Mouse (Mus musculus) MEL (cell line): ENCODE results near the gene Acot7. TPM values are rescaled to one million over a fixed set of nuclear protein-coding genes. Genes with fewer than 3 reads are reported as not detected.

Source experiments
- DNase-seq: peaks from one replicate; pipeline ENCODE4 v3.0.0; 2011; ENCODE audit warnings: low read depth, low spot score
- H3K27ac ChIP-seq: 2 replicates; pipeline ENCODE4 v1.5.1; 2012; ENCODE audit warnings: low read depth, mild to moderate bottlenecking, control low read depth, low read length, moderate library complexity; ENCODE audit not compliant: control insufficient read depth
- H3K27me3 ChIP-seq, 2 experiments: fragments of 150-350 bp in 1 of 2; sonication (generic) in 1 of 2; 2 replicates each; pipeline ENCODE4 v1.6.1; 2012; ENCODE audit warnings: low read length in 2 of 2, mild to moderate bottlenecking in 2 of 2, improper control_type of control experiment in 1 of 2, moderate library complexity in 1 of 2; ENCODE audit not compliant: insufficient read depth in 2 of 2, control insufficient read depth in 1 of 2
- H3K36me3 ChIP-seq, 2 experiments: 2 replicates each; pipeline ENCODE4 v1.6.1; 2012 to 2014; ENCODE audit warnings: low read length in 2 of 2, improper control_type of control experiment in 1 of 2, inconsistent platforms in 1 of 2, mild to moderate bottlenecking in 1 of 2; ENCODE audit not compliant: insufficient read depth in 2 of 2, control insufficient read depth in 1 of 2
- H3K4me1 ChIP-seq, 2 experiments: fragments of 150-350 bp in 1 of 2; sonication (generic) in 1 of 2; 2 replicates each; pipeline ENCODE4 v1.6.1; 2012; ENCODE audit warnings: low read length in 2 of 2, improper control_type of control experiment in 1 of 2, mild to moderate bottlenecking in 1 of 2; ENCODE audit not compliant: insufficient read depth in 2 of 2, control insufficient read depth in 1 of 2
- H3K4me3 ChIP-seq, 2 experiments: fragments of 150-350 bp in 1 of 2; sonication (generic) in 1 of 2; 2 replicates each; pipeline ENCODE4 v1.5.1; 2012; ENCODE audit warnings: low read depth in 2 of 2, low read length in 2 of 2, mild to moderate bottlenecking in 2 of 2, moderate library complexity in 2 of 2, control low read depth in 1 of 2, improper control_type of control experiment in 1 of 2; ENCODE audit not compliant: control insufficient read depth in 1 of 2, insufficient read depth in 1 of 2
- H3K79me2 ChIP-seq: 2 replicates; pipeline ENCODE4 v1.6.1; 2012; ENCODE audit warnings: mild to moderate bottlenecking, low read length, moderate library complexity; ENCODE audit not compliant: control insufficient read depth, poor library complexity, insufficient read depth
- H3K9ac ChIP-seq: 2 replicates; pipeline ENCODE4 v1.6.1; 2012; ENCODE audit warnings: low read depth, mild to moderate bottlenecking, control low read depth, low read length, moderate library complexity; ENCODE audit not compliant: control insufficient read depth, poor library complexity, severe bottlenecking
- H3K9me3 ChIP-seq: fragments of 150-350 bp; sonication (generic); replicated peaks from 2 replicates; pipeline ENCODE4 v1.6.1; 2012; ENCODE audit warnings: mild to moderate bottlenecking, low read length, improper control_type of control experiment, moderate library complexity; ENCODE audit not compliant: insufficient read depth
- BHLHE40 ChIP-seq: IDR thresholded peaks from 2 replicates; pipeline ENCODE4 v1.6.1; 2012; ENCODE audit warnings: low read depth, mild to moderate bottlenecking, inconsistent platforms, low read length, improper control_type of control experiment, borderline replicate concordance
- CHD1 ChIP-seq: IDR thresholded peaks from 2 replicates; pipeline ENCODE4 v1.6.1; 2012; ENCODE audit warnings: low read depth, mild to moderate bottlenecking, inconsistent platforms, low read length, improper control_type of control experiment
- CHD2 ChIP-seq: IDR thresholded peaks from 2 replicates; pipeline ENCODE4 v1.6.1; 2011; ENCODE audit warnings: low read length, improper control_type of control experiment
- ELF1 ChIP-seq: IDR thresholded peaks from 2 replicates; pipeline ENCODE4 v1.6.1; 2014; ENCODE audit warnings: low read depth, mild to moderate bottlenecking, inconsistent platforms, low read length, improper control_type of control experiment, moderate library complexity
- ETS1 ChIP-seq: IDR thresholded peaks from 2 replicates; pipeline ENCODE4 v1.6.1; 2012; ENCODE audit warnings: low read depth, mild to moderate bottlenecking, inconsistent platforms, low read length, improper control_type of control experiment, moderate library complexity
- GATA1 ChIP-seq: IDR thresholded peaks from 2 replicates; pipeline ENCODE4 v1.6.1; 2011; ENCODE audit warnings: low read depth, low read length, improper control_type of control experiment
- JUND ChIP-seq: IDR thresholded peaks from 2 replicates; pipeline ENCODE4 v1.6.1; 2011; ENCODE audit warnings: low read depth, mild to moderate bottlenecking, improper control_type of control experiment, low read length
- KAT2A ChIP-seq: conservative IDR thresholded peaks from 2 replicates; pipeline ENCODE4 v1.6.1; 2012; ENCODE audit warnings: low read depth, low read length, improper control_type of control experiment, inconsistent platforms
- MAFK ChIP-seq: IDR thresholded peaks from 2 replicates; pipeline ENCODE4 v1.6.1; 2011; ENCODE audit warnings: low read depth, mild to moderate bottlenecking, low read length, improper control_type of control experiment, borderline replicate concordance
- MXI1 ChIP-seq: IDR thresholded peaks from 2 replicates; pipeline ENCODE4 v1.6.1; 2011; ENCODE audit warnings: mild to moderate bottlenecking, low read depth, low read length, improper control_type of control experiment
- MYC ChIP-seq: IDR thresholded peaks from 2 replicates; pipeline ENCODE4 v1.6.1; 2011; ENCODE audit warnings: low read depth, mild to moderate bottlenecking, low read length, improper control_type of control experiment, moderate library complexity
- POLR2AphosphoS5 ChIP-seq: IDR thresholded peaks from 2 replicates; pipeline ENCODE4 v1.6.1; 2012; ENCODE audit warnings: low read depth, borderline replicate concordance, mild to moderate bottlenecking, inconsistent platforms, low read length, moderate library complexity, mixed read lengths
- RAD21 ChIP-seq: IDR thresholded peaks from 2 replicates; pipeline ENCODE4 v1.6.1; 2011; ENCODE audit warnings: mild to moderate bottlenecking, low read depth, low read length, improper control_type of control experiment
- RCOR1 ChIP-seq: IDR thresholded peaks from 2 replicates; pipeline ENCODE4 v1.6.1; 2012; ENCODE audit warnings: low read depth, mild to moderate bottlenecking, inconsistent platforms, low read length, improper control_type of control experiment
- TBP ChIP-seq: IDR thresholded peaks from 2 replicates; pipeline ENCODE4 v1.8.0; 2011; ENCODE audit warnings: low read depth, low read length, improper control_type of control experiment
- UBTF ChIP-seq: IDR thresholded peaks from 2 replicates; pipeline ENCODE4 v1.6.1; 2012; ENCODE audit warnings: low read depth, mild to moderate bottlenecking, inconsistent platforms, low read length, improper control_type of control experiment, moderate library complexity, borderline replicate concordance; ENCODE audit not compliant: insufficient read depth
- ZC3H11A ChIP-seq: IDR thresholded peaks from 2 replicates; pipeline ENCODE4 v1.6.1; 2012; ENCODE audit warnings: low read depth, mild to moderate bottlenecking, inconsistent platforms, low read length, improper control_type of control experiment
- ZKSCAN1 ChIP-seq: IDR thresholded peaks from 2 replicates; pipeline ENCODE4 v1.6.1; 2012; ENCODE audit warnings: low read depth, mild to moderate bottlenecking, inconsistent platforms, low read length, improper control_type of control experiment, moderate library complexity
- ZMIZ1 ChIP-seq: IDR thresholded peaks from 2 replicates; pipeline ENCODE4 v1.6.1; 2012; ENCODE audit warnings: low read depth, mild to moderate bottlenecking, inconsistent platforms, low read length, improper control_type of control experiment, moderate library complexity
- polyA plus RNA-seq, 2 experiments: library from polyadenylated mRNA; stranded (reverse) in 1 of 2; unstranded in 1 of 2; fragments of >175 nt in 1 of 2; fragments of >200 nt in 1 of 2; gene quantifications; 2 replicates each; pipeline versions ENCODE4 v1.2.1 to v1.2.4; 2012; ENCODE audit warnings: low replicate concordance in 2 of 2, low read depth in 1 of 2; ENCODE audit not compliant: insufficient read length in 2 of 2, insufficient read depth in 1 of 2, missing spikeins in 1 of 2
- total RNA-seq: library from RNA; depleted of rRNA; stranded (reverse); fragments of 300-350 nt; gene quantifications from 2 replicates; pipeline ENCODE4 v1.2.3, GENCODE M21; 2012

The Acot7 gene
- total and polyA plus RNA-seq, 3 experiments = 92.7 to 127 TPM; not detected in 1

- TF ChIP-seq JUND (no peak), CHD1 (no peak), ZC3H11A (no peak), ETS1 (no peak), RCOR1 (no peak), MXI1 (no peak), GATA1 (no peak), UBTF (no peak), MYC (no peak), TBP (no peak), KAT2A (no peak), RAD21 (no peak), POLR2AphosphoS5 (no peak)
- Histone ChIP-seq H3K36me3 (peaks cover 2 to 17% of the 10 kb centered on the region in 2 experiments; a peak in 3 of 4 replicates), H3K9me3 (no peaks in the 10 kb centered on the region), H3K4me3 (no peak overlapping the region), H3K27me3 (no peaks in the 10 kb centered on the region), H3K4me1 (peaks cover 9 to 18% of the 10 kb centered on the region in 2 experiments; a peak in 3 of 4 replicates), H3K79me2 (no peaks in the 10 kb centered on the region), H3K9ac (no peak overlapping the region), H3K27ac (no peak overlapping the region)
- no peak for DNase-seq
Observed at GRCm38 (mm10) chr4:152244545-152245522, 66.9 kb downstream of the Acot7 start.

DNA sequence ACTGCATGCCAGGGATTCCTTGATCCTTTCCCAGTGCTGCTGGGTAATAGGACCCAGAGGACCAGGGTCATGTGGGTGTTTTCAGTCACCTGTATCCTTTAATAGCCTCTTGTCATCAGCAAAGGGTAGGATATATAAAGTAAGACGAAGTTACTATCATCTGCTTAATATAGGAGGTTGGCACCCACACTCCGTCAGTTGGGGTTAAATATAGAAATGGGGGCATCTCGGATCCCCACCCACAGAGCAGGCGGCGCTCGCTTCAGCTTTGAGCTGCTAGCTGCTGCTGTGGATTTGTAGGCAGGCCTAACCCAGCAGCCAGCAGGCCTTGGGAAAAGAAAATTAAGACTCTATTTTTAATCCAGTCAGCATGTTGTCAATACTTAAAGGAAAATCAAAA lies 68.1 kb downstream of the Acot7 start:
- Histone ChIP-seq H3K4me3 (no peak overlapping the region), H3K27ac (no peak overlapping the region), H3K9me3 (no peaks in the 10 kb centered on the region), H3K79me2 (no peaks in the 10 kb centered on the region), H3K27me3 (no peaks in the 10 kb centered on the region), H3K9ac (no peak overlapping the region), H3K36me3 (peaks cover 2 to 17% of the 10 kb centered on the region in 2 experiments; a peak in 3 of 4 replicates), H3K4me1 (peaks cover 9 to 18% of the 10 kb centered on the region in 2 experiments; a peak in 3 of 4 replicates)
- DNase-seq = no peak
- no peak for TF ChIP-seq CHD2
- TF ChIP-seq ZMIZ1 = no peak
- no peak for TF ChIP-seq UBTF
- TF ChIP-seq BHLHE40 = no peak
- no peak for TF ChIP-seq ELF1
- no peak for TF ChIP-seq JUND
- no peak for TF ChIP-seq MAFK
- no peak for TF ChIP-seq ZKSCAN1
